Mouse (Mus musculus) right cerebral cortex, adult 18-20 months (tissue): ENCODE results near the gene Treml1.
A peak's percentile ranks its signal among the peaks of the same experiment; 100 is the strongest.
"Not testable (repeated sequence)": the region's sequence is repeated elsewhere in the genome, so short reads cannot be mapped to it uniquely, and the experiment has no call there.

Experiments used
- DNase-seq: peaks from one replicate; pipeline ENCODE4 v3.0.0; 2022; ENCODE audit warnings: mixed read lengths

Treml1 gene

GRCm38 (mm10) chr17:48359616-48360015 lies at the start of gene Treml1:
TSS of gene Treml1 (plus strand) at chr17:48359916.
- no peak for DNase-seq

- DNase-seq, result no peak
Observed at GRCm38 (mm10) chr17:48312124-48312523, 47.6 kb upstream of the Treml1 start.

- DNase-seq, result not testable (repeated sequence)
Observed at GRCm38 (mm10) chr17:48315905-48316579, 43.7 kb upstream of the Treml1 start, which contains the start of gene B430306N03Rik. TSS of gene B430306N03Rik (plus strand) at chr17:48316141.

- no peak for DNase-seq
Observed at GRCm38 (mm10) chr17:48318686-48319085, 41.0 kb upstream of the Treml1 start.

GRCm38 (mm10) chr17:48321279-48321678 lies 38.4 kb upstream of the Treml1 start:
- DNase-seq, result no peak

- no peak for DNase-seq
Observed at GRCm38 (mm10) chr17:48323236-48323635, 36.5 kb upstream of the Treml1 start.

GRCm38 (mm10) chr17:48324258-48324657 lies 35.5 kb upstream of the Treml1 start:
- DNase-seq, result no peak

GRCm38 (mm10) chr17:48325093-48325492 lies 34.6 kb upstream of the Treml1 start:
- DNase-seq, result no peak

- no peak for DNase-seq
Observed at GRCm38 (mm10) chr17:48325638-48326037, 34.1 kb upstream of the Treml1 start.

- peak; percentile 91 for DNase-seq
Observed at GRCm38 (mm10) chr17:48326656-48327055, 33.1 kb upstream of the Treml1 start.

- no peak for DNase-seq
Observed at GRCm38 (mm10) chr17:48332524-48332923, 27.2 kb upstream of the Treml1 start.

- DNase-seq, result no peak
Observed at GRCm38 (mm10) chr17:48334186-48334585, 25.5 kb upstream of the Treml1 start.

GRCm38 (mm10) chr17:48336857-48337256 lies 22.9 kb upstream of the Treml1 start:
- DNase-seq, result peak; percentile 76

GRCm38 (mm10) chr17:48340267-48340666 lies 19.4 kb upstream of the Treml1 start:
- DNase-seq, result no peak

- peak; percentile 18 for DNase-seq
Observed at GRCm38 (mm10) chr17:48341947-48342346, 17.8 kb upstream of the Treml1 start.

GRCm38 (mm10) chr17:48343065-48343464 lies 16.7 kb upstream of the Treml1 start:
- DNase-seq, result no peak

GRCm38 (mm10) chr17:48345824-48346223 lies 13.9 kb upstream of the Treml1 start:
- DNase-seq, result no peak

GRCm38 (mm10) chr17:48346231-48346630 lies 13.5 kb upstream of the Treml1 start, which contains the start of gene Trem2:
TSS of gene Trem2 (plus strand) at chr17:48346401.
- DNase-seq, result no peak

GRCm38 (mm10) chr17:48346834-48347233 lies 12.9 kb upstream of the Treml1 start:
- peak; percentile 25 for DNase-seq

GRCm38 (mm10) chr17:48347287-48347686 lies 12.4 kb upstream of the Treml1 start:
- no peak for DNase-seq

GRCm38 (mm10) chr17:48350681-48351193 lies 9.0 kb upstream of the Treml1 start:
- no peak for DNase-seq

- not testable (repeated sequence) for DNase-seq
Observed at GRCm38 (mm10) chr17:48352976-48353375, 6.7 kb upstream of the Treml1 start.

GRCm38 (mm10) chr17:48355822-48356221 lies 3.9 kb upstream of the Treml1 start:
- DNase-seq, result no peak

GRCm38 (mm10) chr17:48357892-48358291 lies 1.8 kb upstream of the Treml1 start:
- DNase-seq, result no peak

GRCm38 (mm10) chr17:48360462-48360861 lies 746 bp downstream of the Treml1 start:
- DNase-seq, result no peak
